ENCODE assay signal across 20 mouse cellular contexts in genomic region chr16:48620510-48620909, GRCm38 (mm10).
A peak's percentile ranks its signal among the peaks of the same experiment; 100 is the strongest.
DNase-seq lines count a peak whose midpoint lies in the region; ATAC-seq and TF ChIP-seq lines count a peak whose summit lies in the region.
"Had no signal": no experiment of that assay in that cellular context is flagged by ENCODE, and none has a peak within 500 bp of the region (broad histone marks: within the 10 kb centered on the region; RNA-seq: fewer than 3 reads in every experiment).

No protein-coding gene starts in this region.

- H3K4me2 ChIP-seq in embryonic facial prominence, embryonic 11.5 days (ENCODE audit: low read depth, low read length), result no peak overlapping the region
- no peak overlapping the region for H3K4me2 ChIP-seq in neural tube, embryonic 14.5 days (ENCODE audit: low read depth, low read length)
- no peak overlapping the region for H3K4me2 ChIP-seq in neural tube, embryonic 15.5 days
- H3K4me2 ChIP-seq in limb, embryonic 14.5 days (replicated peaks; ENCODE audit: low read depth, low read length, severe bottlenecking), result no peak overlapping the region
- H3K4me2 ChIP-seq: embryonic facial prominence, embryonic 15.5 days; heart, embryonic 13.5 days; hindbrain, embryonic 15.5 days had no signal

- no peaks in the 10 kb centered on the region for H3K4me1 ChIP-seq in embryonic facial prominence, embryonic 11.5 days (ENCODE audit: control insufficient read depth, insufficient read depth, low read length)
- H3K4me1 ChIP-seq in embryonic facial prominence, embryonic 10.5 days, result peaks cover 6% of the 10 kb centered on the region; the same call in 1 of the 2 replicates
- H3K4me1 ChIP-seq in neural tube, embryonic 14.5 days (ENCODE audit: control insufficient read depth, insufficient read depth, low read length), result no peaks in the 10 kb centered on the region
- 0 out of 2 replicates have a peak, but pooled peaks cover 3% of the 10 kb centered on the region for H3K4me1 ChIP-seq in neural tube, embryonic 15.5 days
- 0 out of 2 replicates have a peak, but pooled peaks cover 3% of the 10 kb centered on the region for H3K4me1 ChIP-seq in limb, embryonic 14.5 days (ENCODE audit: control insufficient read depth, insufficient read depth, low read length)
- H3K4me1 ChIP-seq: embryonic facial prominence, embryonic 15.5 days; heart, embryonic 13.5 days; hindbrain, embryonic 15.5 days had no signal

- TF ChIP-seq POLR2A in limb, embryonic 14.5 days (IDR thresholded peaks at IDR 0.05; ENCODE audit: borderline replicate concordance, extremely low read depth, insufficient read depth, insufficient read length), result no peak

- H3K27ac ChIP-seq in embryonic facial prominence, embryonic 11.5 days (replicated peaks; ENCODE audit: low read depth, low read length), result no peak overlapping the region
- no peak overlapping the region for H3K27ac ChIP-seq in embryonic facial prominence, embryonic 10.5 days (replicated peaks)
- H3K27ac ChIP-seq in neural tube, embryonic 14.5 days (ENCODE audit: low read depth, low read length), result no peak overlapping the region
- H3K27ac ChIP-seq in neural tube, embryonic 15.5 days (replicated peaks), result no peak overlapping the region
- H3K27ac ChIP-seq in limb, embryonic 14.5 days (replicated peaks; ENCODE audit: low read depth, low read length), result no peak overlapping the region
- H3K27ac ChIP-seq: embryonic facial prominence, embryonic 15.5 days; gastrocnemius, adult 2 months; heart, embryonic 13.5 days; hindbrain, embryonic 15.5 days had no signal

- H3K36me3 ChIP-seq in embryonic facial prominence, embryonic 11.5 days (replicated peaks; ENCODE audit: control insufficient read depth, insufficient read depth, low read depth, low read length), result no peaks in the 10 kb centered on the region
- H3K36me3 ChIP-seq in embryonic facial prominence, embryonic 10.5 days (replicated peaks), result no peaks in the 10 kb centered on the region
- H3K36me3 ChIP-seq in neural tube, embryonic 14.5 days (ENCODE audit: control insufficient read depth, insufficient read depth, low read length), result no peaks in the 10 kb centered on the region
- no peaks in the 10 kb centered on the region for H3K36me3 ChIP-seq in neural tube, embryonic 15.5 days
- no peaks in the 10 kb centered on the region for H3K36me3 ChIP-seq in limb, embryonic 14.5 days (ENCODE audit: control insufficient read depth, insufficient read depth, low read length)
- H3K36me3 ChIP-seq: embryonic facial prominence, embryonic 15.5 days; heart, embryonic 13.5 days; hindbrain, embryonic 15.5 days had no signal

- peak; percentile 7 for DNase-seq in embryonic facial prominence, embryonic 11.5 days (ENCODE audit: low spot score)
- DNase-seq in embryonic facial prominence, embryonic 10.5 days (ENCODE audit: low spot score), result no peak
- DNase-seq in limb, embryonic 14.5 days (ENCODE audit: low spot score), result peak; percentile 75
- DNase-seq in testis, postnatal 14 days (ENCODE audit: low spot score), result no peak
- no peak for DNase-seq in cerebellum, adult 9-11 months
- DNase-seq: adrenal gland, postnatal 14 days; cerebellum, adult 18-20 months; cerebellum, postnatal 10 days; forebrain, postnatal 0 days; gastrocnemius, adult 2 months; gastrocnemius, postnatal 36 days; heart, adult 11 months; heart, postnatal 36 days had no signal

- 34% methylated on average over 8 of the region's 8 CpGs for WGBS in embryonic facial prominence, embryonic 11.5 days
- 46% methylated on average over 8 of the region's 8 CpGs for WGBS in embryonic facial prominence, embryonic 10.5 days
- 64% methylated on average over 8 of the region's 8 CpGs for WGBS in neural tube, embryonic 14.5 days
- WGBS in neural tube, embryonic 15.5 days, result 58% methylated on average over 8 of the region's 8 CpGs
- WGBS in limb, embryonic 14.5 days, result 28% methylated on average over 8 of the region's 8 CpGs

- ATAC-seq in embryonic facial prominence, embryonic 11.5 days (replicated peaks; ENCODE audit: insufficient number of reproducible peaks, low FRiP score, low TSS enrichment, low read depth), result no peak
- 0 out of 2 replicates have a peak, but pooled peaks have one; percentile 41 for ATAC-seq in neural tube, embryonic 14.5 days (ENCODE audit: low read depth)
- ATAC-seq in neural tube, embryonic 15.5 days (ENCODE audit: low FRiP score), result no peak
- ATAC-seq in limb, embryonic 14.5 days (ENCODE audit: low FRiP score, low read depth), result peak; percentile 80
- ATAC-seq: activated CD4-positive, CD25-positive, alpha-beta regulatory T cell, adult 4 months; forebrain, postnatal 0 days; Patski had no signal

- H3K9me3 ChIP-seq in embryonic facial prominence, embryonic 11.5 days (replicated peaks; ENCODE audit: control insufficient read depth, low read length), result no peaks in the 10 kb centered on the region
- H3K9me3 ChIP-seq in embryonic facial prominence, embryonic 10.5 days, result no peaks in the 10 kb centered on the region
- no peaks in the 10 kb centered on the region for H3K9me3 ChIP-seq in neural tube, embryonic 14.5 days (ENCODE audit: control insufficient read depth, low read length)
- H3K9me3 ChIP-seq in neural tube, embryonic 15.5 days (replicated peaks), result no peaks in the 10 kb centered on the region
- no peaks in the 10 kb centered on the region for H3K9me3 ChIP-seq in limb, embryonic 14.5 days (ENCODE audit: control insufficient read depth, low read length)
- H3K9me3 ChIP-seq: embryonic facial prominence, embryonic 15.5 days; heart, embryonic 13.5 days; hindbrain, embryonic 15.5 days had no signal

- H3K27me3 ChIP-seq in embryonic facial prominence, embryonic 11.5 days (ENCODE audit: control insufficient read depth, insufficient read depth, low read length), result no peaks in the 10 kb centered on the region
- H3K27me3 ChIP-seq in embryonic facial prominence, embryonic 10.5 days (replicated peaks; ENCODE audit: low read depth, poor library complexity, severe bottlenecking), result no peaks in the 10 kb centered on the region
- H3K27me3 ChIP-seq in neural tube, embryonic 14.5 days (ENCODE audit: control insufficient read depth, insufficient read depth, low read length), result no peaks in the 10 kb centered on the region
- H3K27me3 ChIP-seq in neural tube, embryonic 15.5 days (replicated peaks), result no peaks in the 10 kb centered on the region
- H3K27me3 ChIP-seq in limb, embryonic 14.5 days (ENCODE audit: control insufficient read depth, insufficient read depth, low read length), result no peaks in the 10 kb centered on the region
- H3K27me3 ChIP-seq: embryonic facial prominence, embryonic 15.5 days; heart, embryonic 13.5 days; hindbrain, embryonic 15.5 days; Patski had no signal

- no peak overlapping the region for H3K9ac ChIP-seq in embryonic facial prominence, embryonic 11.5 days (replicated peaks; ENCODE audit: low read length)
- H3K9ac ChIP-seq in neural tube, embryonic 14.5 days (replicated peaks; ENCODE audit: low read depth, low read length), result no peak overlapping the region
- H3K9ac ChIP-seq in neural tube, embryonic 15.5 days (replicated peaks), result no peak overlapping the region
- no peak overlapping the region for H3K9ac ChIP-seq in limb, embryonic 14.5 days (ENCODE audit: low read depth, low read length, severe bottlenecking)
- H3K9ac ChIP-seq: embryonic facial prominence, embryonic 15.5 days; forebrain, postnatal 0 days; heart, embryonic 13.5 days; hindbrain, embryonic 15.5 days had no signal

- H3K4me3 ChIP-seq in embryonic facial prominence, embryonic 11.5 days (ENCODE audit: low read depth, low read length), result no peak overlapping the region
- no peak overlapping the region for H3K4me3 ChIP-seq in embryonic facial prominence, embryonic 10.5 days
- H3K4me3 ChIP-seq in neural tube, embryonic 14.5 days (ENCODE audit: low read depth, low read length), result no peak overlapping the region
- no peak overlapping the region for H3K4me3 ChIP-seq in neural tube, embryonic 15.5 days (replicated peaks)
- no peak overlapping the region for H3K4me3 ChIP-seq in limb, embryonic 14.5 days (replicated peaks; ENCODE audit: low read length)
- H3K4me3 ChIP-seq: embryonic facial prominence, embryonic 15.5 days; gastrocnemius, adult 2 months; heart, embryonic 13.5 days; hindbrain, embryonic 15.5 days had no signal

Comparison
In these comparisons a context has a peak if more than half of its experiments do, and no peak if none do; other contexts are left out.
1. ATAC-seq: peak in neural tube, embryonic 14.5 days (single experiment) and limb, embryonic 14.5 days (single experiment); none in embryonic facial prominence, embryonic 11.5 days (single experiment) and neural tube, embryonic 15.5 days (single experiment).
2. DNase-seq: peak in embryonic facial prominence, embryonic 11.5 days (single experiment) and limb, embryonic 14.5 days (single experiment); none in embryonic facial prominence, embryonic 10.5 days (single experiment), testis, postnatal 14 days (single experiment) and cerebellum, adult 9-11 months (single experiment).